ENCODE assay signal across 22 mouse cellular contexts in the genomic region with DNA sequence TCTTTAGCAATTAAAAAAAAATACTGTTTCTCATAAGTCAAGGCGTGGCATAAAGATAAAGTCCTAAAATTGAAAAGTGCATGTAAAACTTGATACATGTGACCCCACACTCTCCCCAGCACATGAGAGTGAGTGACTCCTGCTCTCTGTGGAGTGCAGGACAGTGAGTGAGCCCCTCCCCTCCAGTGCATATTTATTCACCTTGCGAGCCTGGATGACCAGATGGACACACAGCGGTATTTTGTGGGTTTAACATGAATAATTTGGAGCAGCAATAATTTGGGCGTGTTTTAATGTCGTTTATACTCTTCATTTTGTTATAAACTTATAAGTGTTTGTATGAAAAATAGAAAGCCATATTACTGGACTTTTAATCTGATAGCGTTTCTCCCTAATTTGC. TPM values are rescaled to one million over a fixed set of nuclear protein-coding genes. Genes with fewer than 3 reads are reported as not detected.
DNase-seq lines count a peak whose midpoint lies in the region; ATAC-seq lines count a peak whose summit lies in the region.
"Had no signal": no experiment of that assay in that cellular context is flagged by ENCODE, and none has a peak within 500 bp of the region (broad histone marks: within the 10 kb centered on the region; RNA-seq: fewer than 3 reads in every experiment).

No protein-coding gene starts in this region.

- 0 out of 2 replicates have a peak, but pooled peaks have one; percentile 63 for ATAC-seq in cerebellum, adult (ENCODE audit: insufficient number of reproducible peaks, low FRiP score, low TSS enrichment)
- ATAC-seq in megakaryocyte progenitor cell, adult 5-6 weeks (replicated peaks; ENCODE audit: poor library complexity): no peak
- ATAC-seq: activated CD4-positive, CD25-positive, alpha-beta regulatory T cell, adult 4 months; forebrain, embryonic 15.5 days; hindbrain, postnatal 0 days; inflammation-experienced regulatory T-cells, adult 6 months; intestine, embryonic 16.5 days had no signal

- DNase-seq in cerebellum, adult 11 months: no peak
- peak; percentile 50 for DNase-seq in heart, adult 11 months
- DNase-seq in heart, adult 9 months (ENCODE audit: low spot score in 2 of 2): no peak
- DNase-seq in cerebellum, adult 9-10 months: peak; percentile 71
- DNase-seq in cerebellum, postnatal 36 days: peak; percentile 47 to 48
- DNase-seq in frontal cortex, postnatal 10 days (ENCODE audit: low spot score in 2 of 2): no peak
- DNase-seq: adrenal gland, adult 8-10 months; adrenal gland, postnatal 25 days; embryo, embryonic 11 days; gastrocnemius, postnatal 10 days; gastrocnemius, postnatal 36 days; heart, postnatal 10 days; heart, postnatal 36 days; kidney, adult 18-20 months had no signal

RNA-seq across cellular contexts. Expression of gene Wipf3, which starts 11.3 kb away (rescaled TPM):
- total RNA-seq in megakaryocyte progenitor cell, adult 5-6 weeks (2015): not detected in 2 replicates
- not detected in 2 replicates for total RNA-seq in megakaryocyte progenitor cell, adult 5-6 weeks (2017)
- total RNA-seq: granulocyte monocyte progenitor cell, adult 5-6 weeks had no signal

Comparison
In these comparisons a context has a peak if more than half of its experiments do, and no peak if none do; other contexts are left out.
1. DNase-seq: peak in heart, adult 11 months (single experiment), cerebellum, adult 9-10 months (single experiment) and cerebellum, postnatal 36 days (2 of 2); none in cerebellum, adult 11 months (single experiment), heart, adult 9 months (0 of 2) and frontal cortex, postnatal 10 days (0 of 2).